Mouse (Mus musculus): ENCODE results near the gene Morf4l2. TPM values are rescaled to one million over a fixed set of nuclear protein-coding genes. Genes with fewer than 3 reads are reported as not detected.
"Not testable (repeated sequence)": the region's sequence is repeated elsewhere in the genome, so short reads cannot be mapped to it uniquely, and the experiment has no call there.

Morf4l2 gene
- polyA plus RNA-seq, 1 experiment from 2014 or later: 227 TPM

DNA sequence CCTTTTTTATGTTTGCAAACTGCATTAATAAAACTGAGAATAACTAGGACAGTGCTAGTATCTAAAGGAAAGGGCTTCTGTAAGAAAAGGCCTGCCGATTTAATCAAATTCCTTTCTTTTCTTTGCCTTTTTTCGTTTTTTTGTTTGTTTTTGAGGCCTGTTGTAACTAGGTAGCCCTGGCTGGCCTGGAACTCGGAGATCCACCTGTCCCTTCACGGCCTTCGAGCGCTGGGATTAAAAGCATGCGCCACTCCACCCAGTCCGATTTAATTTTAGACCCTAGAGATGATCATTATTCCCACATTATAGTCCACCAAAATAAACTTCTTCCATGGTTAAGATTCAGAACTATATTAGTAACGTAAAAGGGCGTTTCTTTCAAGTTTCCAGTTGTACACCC is 1.2 kb downstream of the Morf4l2 start:
- no peak for ATAC-seq (ENCODE audit: low read depth)
- Histone ChIP-seq H3K9ac (peak overlapping the region; percentile 69), H3K4me3 (replicated peaks) (peak overlapping the region; percentile 64), H3K4me2 (peak overlapping the region; percentile 73), H3K27me3 (no peaks in the 10 kb centered on the region), H3K9me3 (replicated peaks) (no peaks in the 10 kb centered on the region), H3K4me1 (replicated peaks) (peaks cover 8% of the 10 kb centered on the region), H3K27ac (peak overlapping the region; percentile 81), H3K36me3 (0 out of 2 replicates have a peak, but pooled peaks cover 5% of the 10 kb centered on the region)
- 14% methylated on average over 10 of the region's 10 CpGs for WGBS (ENCODE audit: insufficient replicate concordance)
- no peak for DNase-seq

DNA sequence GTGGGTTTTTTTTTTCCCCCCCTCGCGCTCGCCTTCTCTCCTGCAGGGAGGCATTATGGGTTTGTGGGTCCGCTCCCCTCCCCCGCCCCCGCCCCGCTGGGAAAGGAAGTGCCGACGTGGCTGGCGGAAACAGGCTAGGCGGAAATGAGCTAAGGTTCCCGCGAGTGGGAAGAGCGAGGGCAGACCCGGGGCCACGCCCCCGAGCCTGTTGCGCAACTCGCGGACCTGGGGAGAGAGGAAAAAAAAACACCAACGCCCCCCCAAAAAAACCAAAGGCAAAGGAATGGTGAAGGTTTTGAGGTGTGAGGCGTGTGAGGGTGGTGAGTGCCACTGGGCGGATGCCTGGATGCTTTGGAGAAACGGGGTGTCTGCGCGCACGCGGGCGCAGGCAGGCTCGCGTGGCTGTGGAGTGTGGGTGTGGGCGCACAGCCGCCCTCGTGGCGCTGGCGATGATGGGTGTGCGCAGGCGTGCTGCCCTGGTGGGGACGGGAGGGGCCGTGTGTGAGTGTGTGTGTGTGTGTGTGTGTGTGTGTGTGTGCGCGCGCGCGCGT is 1.8 kb downstream of the Morf4l2 start:
- peaks cover 8% of the 10 kb centered on the region for H3K4me1 ChIP-seq (replicated peaks)
- H3K4me2 ChIP-seq: peak overlapping the region; percentile 73
- peak overlapping the region; percentile 64 for H3K4me3 ChIP-seq (replicated peaks)
- peak; percentile 63 for DNase-seq
- ATAC-seq (ENCODE audit: low read depth): peak; percentile 74
- WGBS (ENCODE audit: insufficient replicate concordance): 19% methylated on average over 45 of the region's 46 CpGs
- no peaks in the 10 kb centered on the region for H3K27me3 ChIP-seq
- H3K9ac ChIP-seq: peak overlapping the region; percentile 69
- peak overlapping the region; percentile 81 for H3K27ac ChIP-seq
- no peaks in the 10 kb centered on the region for H3K9me3 ChIP-seq (replicated peaks)
- 0 out of 2 replicates have a peak, but pooled peaks cover 5% of the 10 kb centered on the region for H3K36me3 ChIP-seq

DNA sequence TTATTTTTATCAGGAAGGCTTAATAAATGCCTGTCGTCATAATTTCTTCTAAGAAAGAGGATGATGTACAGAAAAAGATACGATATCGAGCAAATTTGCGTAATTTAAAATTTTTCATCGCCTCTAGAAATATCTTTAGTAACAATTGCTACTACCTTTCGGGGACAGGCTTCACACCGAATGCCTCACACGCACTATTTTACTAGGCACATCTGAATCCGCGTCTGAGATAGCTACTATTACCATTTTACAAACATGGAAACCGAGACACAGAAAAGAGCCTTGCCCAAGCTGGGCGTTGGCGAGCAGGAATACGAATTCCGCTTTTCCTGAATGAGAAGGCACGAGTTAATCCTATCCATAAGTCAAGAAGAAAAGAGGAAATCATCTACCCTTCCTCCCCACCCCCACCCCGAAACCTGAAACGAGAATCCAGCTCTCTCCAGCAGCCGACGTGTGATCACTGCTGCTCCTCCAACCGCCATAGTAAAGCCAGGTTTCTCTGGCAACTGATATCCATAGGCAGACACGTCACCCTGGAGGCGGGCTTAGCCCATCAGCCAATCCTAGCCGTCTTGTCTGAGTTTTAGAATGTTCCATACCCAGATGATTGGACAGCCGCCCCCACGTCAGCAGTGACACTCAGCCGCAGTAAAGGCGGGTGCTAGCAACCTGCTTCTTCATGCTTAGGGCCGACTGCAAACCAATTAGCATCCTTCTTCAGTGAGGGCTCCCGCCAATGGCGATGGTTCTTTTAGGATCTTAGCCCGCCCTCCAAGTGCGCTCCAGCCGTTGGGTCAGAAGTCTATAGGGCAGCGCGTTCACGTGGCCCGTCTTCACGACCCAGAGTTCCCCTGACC is 2.5 kb downstream of the Morf4l2 start:
- H3K36me3 ChIP-seq: peaks cover 6% of the 10 kb centered on the region; the same call in 1 of the 2 replicates
- H3K27ac ChIP-seq: peak overlapping the region; percentile 81
- ATAC-seq (ENCODE audit: low read depth): peak; percentile 96
- H3K4me3 ChIP-seq (replicated peaks): peak overlapping the region; percentile 66
- 14% methylated on average over 39 of the region's 39 CpGs for WGBS (ENCODE audit: insufficient replicate concordance)
- peaks cover 8% of the 10 kb centered on the region for H3K4me1 ChIP-seq (replicated peaks)
- peak; percentile 90 for DNase-seq
- peak overlapping the region; percentile 75 for H3K9ac ChIP-seq
- H3K27me3 ChIP-seq: no peaks in the 10 kb centered on the region
- peak overlapping the region; percentile 73 for H3K4me2 ChIP-seq
- H3K9me3 ChIP-seq (replicated peaks): no peaks in the 10 kb centered on the region

DNA sequence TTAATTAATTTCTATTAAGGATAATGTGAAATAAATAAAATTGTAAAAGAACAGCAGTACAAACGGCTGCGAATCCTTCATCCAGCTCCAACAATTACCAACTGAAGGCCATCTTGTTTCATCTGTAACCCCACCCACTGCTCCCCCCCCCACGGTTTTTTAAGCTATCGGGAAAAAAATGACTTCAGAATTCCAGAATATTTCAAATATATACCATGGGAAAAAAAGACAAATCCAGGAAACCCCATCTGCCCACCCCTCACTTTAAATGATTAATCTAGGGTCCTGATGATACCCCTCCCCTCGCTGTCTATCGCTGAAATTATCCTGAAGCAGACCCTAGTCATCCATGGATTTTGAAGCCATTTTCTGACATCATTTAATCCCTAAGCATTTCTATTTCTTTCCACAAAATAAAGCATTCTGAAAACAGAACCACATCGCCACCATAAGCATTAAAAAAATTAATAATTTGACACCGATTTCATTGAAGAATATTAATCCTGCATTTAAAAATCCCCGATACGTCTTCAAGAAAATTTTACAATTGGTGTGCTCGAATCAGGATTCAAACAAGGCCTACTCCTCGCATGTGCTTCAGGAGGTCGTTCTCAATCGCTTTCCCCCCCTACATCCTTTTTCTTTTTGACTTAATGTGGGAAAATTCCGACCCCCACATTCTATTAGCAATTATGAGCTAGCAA is 3.3 kb downstream of the Morf4l2 start:
- peaks cover 10% of the 10 kb centered on the region; the same call in 1 of the 2 replicates for H3K36me3 ChIP-seq
- peaks cover 8% of the 10 kb centered on the region for H3K4me1 ChIP-seq (replicated peaks)
- H3K9me3 ChIP-seq (replicated peaks): no peaks in the 10 kb centered on the region
- peak overlapping the region; percentile 76 for H3K27ac ChIP-seq
- H3K4me2 ChIP-seq: peak overlapping the region; percentile 64
- 18% methylated on average over 15 of the region's 15 CpGs for WGBS (ENCODE audit: insufficient replicate concordance)
- peak overlapping the region; percentile 75 for H3K9ac ChIP-seq
- ATAC-seq (ENCODE audit: low read depth) (no peak), DNase-seq (no peak)
- H3K27me3 ChIP-seq: no peaks in the 10 kb centered on the region
- H3K4me3 ChIP-seq (replicated peaks): peak overlapping the region; percentile 66

DNA sequence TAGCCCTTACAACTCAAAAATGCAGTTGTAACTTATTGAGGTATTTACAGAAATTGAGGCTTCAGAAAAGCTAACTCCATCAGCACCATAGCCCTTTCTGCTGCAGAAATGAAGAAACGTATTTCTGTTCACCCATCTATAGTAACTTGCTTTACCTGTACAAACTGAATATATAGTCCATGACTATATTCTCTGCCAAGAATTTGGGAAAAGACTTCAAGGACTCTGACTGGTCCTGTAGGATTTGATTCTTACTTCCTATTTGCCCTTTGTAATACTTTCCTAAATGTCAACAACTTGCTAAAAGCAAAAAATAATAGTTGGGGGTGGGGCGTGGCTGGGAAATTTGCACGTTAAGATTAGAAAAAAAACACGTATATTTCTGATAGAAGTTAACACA is 11.5 kb downstream of the Morf4l2 start:
- WGBS (ENCODE audit: insufficient replicate concordance): 67% methylated on average over 4 of the region's 4 CpGs
- Histone ChIP-seq H3K27me3 (no peaks in the 10 kb centered on the region), H3K9ac (no peak overlapping the region), H3K4me3 (replicated peaks) (no peak overlapping the region), H3K4me1 (replicated peaks) (no peaks in the 10 kb centered on the region), H3K4me2 (no peak overlapping the region), H3K36me3 (peaks cover 19% of the 10 kb centered on the region), H3K9me3 (replicated peaks) (no peaks in the 10 kb centered on the region), H3K27ac (no peak overlapping the region)
- DNase-seq: no peak
- ATAC-seq (ENCODE audit: low read depth): no peak

DNA sequence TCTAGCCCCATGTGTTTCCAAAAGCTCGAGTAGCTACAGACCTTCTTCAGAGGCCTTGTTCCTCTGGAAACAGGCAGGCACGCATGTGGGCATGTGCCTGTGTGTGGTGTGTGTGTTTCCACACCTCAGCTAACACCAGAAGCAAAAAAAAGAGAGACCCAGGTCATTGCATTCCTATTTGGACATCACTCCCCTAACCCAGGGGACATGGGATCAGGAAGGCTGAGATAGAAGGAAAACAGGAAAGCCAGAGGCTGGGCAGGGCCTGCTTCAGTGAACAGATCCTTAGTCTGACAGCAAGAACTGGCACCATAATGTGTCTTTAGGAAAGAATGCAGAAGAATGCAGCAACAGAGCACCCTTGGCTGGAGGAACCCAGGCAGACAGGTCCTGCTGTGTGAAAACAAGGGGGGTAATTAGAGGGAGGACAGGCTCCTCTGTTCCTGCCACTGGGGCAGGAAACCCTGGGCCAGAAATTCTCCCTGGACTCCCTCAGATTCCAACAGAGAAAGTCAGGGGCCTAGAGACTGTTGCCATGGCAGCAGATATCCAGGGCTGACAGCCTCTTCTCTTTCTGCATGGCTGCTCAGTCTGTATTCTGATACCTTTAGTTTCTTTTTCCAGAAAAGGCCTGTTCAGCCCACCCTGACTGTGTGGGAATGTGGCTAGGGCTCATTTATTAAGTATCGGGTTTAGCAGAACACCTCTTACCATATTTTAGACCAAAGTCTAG is 28.6 kb downstream of the Morf4l2 start:
- H3K27me3 ChIP-seq; H3K4me3 ChIP-seq (replicated peaks): not testable (repeated sequence)
- 56% methylated on average over 3 of the region's 3 CpGs for WGBS (ENCODE audit: insufficient replicate concordance)

DNA sequence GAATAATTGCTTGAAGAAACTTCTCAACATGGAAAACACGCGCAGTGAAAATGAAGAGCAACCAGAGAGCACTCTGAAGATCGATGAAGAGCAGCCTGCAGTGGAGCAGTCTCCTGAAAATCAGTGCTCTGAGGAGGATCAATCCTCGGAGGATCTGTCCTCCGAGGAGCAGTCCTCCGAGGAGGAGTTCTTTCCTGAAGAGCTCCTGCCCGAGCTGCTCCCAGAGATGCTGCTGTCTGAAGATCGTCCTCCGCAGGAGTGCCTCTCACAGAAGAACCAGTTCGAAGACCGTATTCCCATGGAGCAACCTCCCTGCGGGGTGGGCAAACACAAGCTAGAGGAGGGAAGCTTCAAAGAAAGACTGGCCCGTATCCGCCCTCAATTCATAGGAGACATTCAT is 34.7 kb downstream of the Morf4l2 start:
- Histone ChIP-seq H3K36me3 (no peaks in the 10 kb centered on the region), H3K4me2 (peak overlapping the region; percentile 58), H3K4me3 (replicated peaks) (peak overlapping the region; percentile 52), H3K9ac (no peak overlapping the region), H3K9me3 (replicated peaks) (no peaks in the 10 kb centered on the region), H3K27me3 (0 out of 2 replicates have a peak, but pooled peaks cover 8% of the 10 kb centered on the region), H3K27ac (no peak overlapping the region), H3K4me1 (replicated peaks) (no peaks in the 10 kb centered on the region)
- 28% methylated on average over 14 of the region's 14 CpGs for WGBS (ENCODE audit: insufficient replicate concordance)
- no peak for DNase-seq
- ATAC-seq (ENCODE audit: low read depth): no peak

More for the DNA sequence above, 28.6 kb downstream of the Morf4l2 start:
- DNase-seq; H3K4me2 ChIP-seq; H3K9me3 ChIP-seq (replicated peaks); ATAC-seq (ENCODE audit: low read depth); H3K9ac ChIP-seq; H3K36me3 ChIP-seq; H3K27ac ChIP-seq; H3K4me1 ChIP-seq (replicated peaks): not testable (repeated sequence)

DNA sequence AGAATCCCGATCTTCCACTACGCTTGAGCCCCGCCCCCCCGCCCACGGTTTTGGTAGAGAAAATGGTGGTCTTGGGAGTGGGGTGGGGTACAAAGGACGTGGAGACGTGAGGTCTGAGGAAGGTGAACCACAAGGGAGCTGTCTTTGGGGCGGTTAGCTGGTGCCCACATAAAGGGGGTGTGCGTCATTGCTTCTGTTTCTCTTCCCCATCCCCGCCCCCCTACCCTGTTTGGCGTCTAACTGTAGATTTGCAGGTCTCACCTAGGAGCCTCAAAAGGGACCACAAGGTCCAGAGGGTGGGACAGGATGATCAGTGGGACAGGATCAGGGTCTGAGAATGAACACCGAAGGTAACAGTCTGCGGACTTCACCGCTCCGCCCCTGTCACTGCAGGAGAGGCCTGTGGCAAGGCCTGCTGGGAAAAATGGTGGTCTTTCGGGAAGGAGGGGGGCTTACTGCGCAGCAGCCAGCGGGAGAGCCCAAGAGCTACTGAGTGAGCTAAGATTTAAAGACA is 35.3 kb downstream of the Morf4l2 start:
- H3K4me2 ChIP-seq: peak overlapping the region; percentile 58
- no peak overlapping the region for H3K27ac ChIP-seq
- H3K4me3 ChIP-seq (replicated peaks): peak overlapping the region; percentile 52
- no peaks in the 10 kb centered on the region for H3K4me1 ChIP-seq (replicated peaks)
- H3K27me3 ChIP-seq: 0 out of 2 replicates have a peak, but pooled peaks cover 8% of the 10 kb centered on the region
- no peaks in the 10 kb centered on the region for H3K9me3 ChIP-seq (replicated peaks)
- DNase-seq: peak; percentile 0
- ATAC-seq (ENCODE audit: low read depth): 0 out of 2 replicates have a peak, but pooled peaks have one; percentile 29
- peak overlapping the region; percentile 22; the same call in 1 of the 2 replicates for H3K9ac ChIP-seq
- 10% methylated on average over 18 of the region's 18 CpGs for WGBS (ENCODE audit: insufficient replicate concordance)
- H3K36me3 ChIP-seq: no peaks in the 10 kb centered on the region

DNA sequence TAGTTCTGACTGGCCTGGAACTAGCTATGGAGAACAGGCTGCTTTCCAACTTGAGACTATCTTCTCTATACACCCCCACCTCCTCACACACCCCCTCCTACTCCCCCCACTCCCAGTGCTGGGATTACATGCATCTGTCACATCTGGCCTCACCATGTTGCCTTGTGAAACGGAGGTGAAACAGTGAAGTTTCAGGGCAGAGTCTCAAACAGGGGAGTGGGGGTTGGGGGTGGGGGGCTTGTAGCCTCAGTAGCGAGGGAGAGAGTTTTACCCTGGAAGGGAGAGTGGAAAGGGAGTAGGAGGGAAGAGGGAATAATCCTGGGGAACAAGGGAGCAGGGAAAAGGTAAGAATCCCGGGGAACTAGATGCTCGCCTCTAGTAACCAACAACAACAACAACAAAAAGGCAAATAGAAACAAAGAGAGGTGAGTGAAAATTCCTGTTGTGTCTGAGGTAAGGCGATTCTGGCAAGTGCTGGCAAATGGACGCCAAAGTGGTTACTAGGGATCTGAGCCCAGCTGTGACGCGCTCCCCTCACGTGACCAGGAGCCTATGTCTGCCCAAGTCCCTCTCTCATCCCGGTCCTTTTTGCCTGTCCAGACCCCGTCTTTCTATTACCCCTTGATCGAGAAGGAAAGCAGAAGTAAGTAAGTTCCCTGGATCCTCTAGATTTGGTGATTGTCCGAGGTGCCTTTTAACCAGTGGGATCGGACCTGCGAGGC is 35.9 kb downstream of the Morf4l2 start, which contains the start of gene Tceal1:
Gene Tceal1, plus strand, starts transcription at position 537 of the 722 bp plus-strand sequence.
- Histone ChIP-seq H3K9ac (peak within 1 kb of the TSS; percentile 22; the same call in 1 of the 2 replicates), H3K4me3 (replicated peaks) (peak within 1 kb of the TSS; percentile 52), H3K9me3 (replicated peaks) (no peaks in the 10 kb centered on the region), H3K4me2 (peak within 1 kb of the TSS; percentile 58), H3K27ac (no peak within 1 kb of the TSS), H3K36me3 (no peaks in the 10 kb centered on the region), H3K4me1 (replicated peaks) (no peaks in the 10 kb centered on the region), H3K27me3 (0 out of 2 replicates have a peak, but pooled peaks cover 8% of the 10 kb centered on the region)
- DNase-seq: no peak
- ATAC-seq (ENCODE audit: low read depth): 0 out of 2 replicates have a peak, but pooled peaks have one; percentile 41
- 18% methylated on average over 14 of the region's 15 CpGs for WGBS (ENCODE audit: insufficient replicate concordance)

DNA sequence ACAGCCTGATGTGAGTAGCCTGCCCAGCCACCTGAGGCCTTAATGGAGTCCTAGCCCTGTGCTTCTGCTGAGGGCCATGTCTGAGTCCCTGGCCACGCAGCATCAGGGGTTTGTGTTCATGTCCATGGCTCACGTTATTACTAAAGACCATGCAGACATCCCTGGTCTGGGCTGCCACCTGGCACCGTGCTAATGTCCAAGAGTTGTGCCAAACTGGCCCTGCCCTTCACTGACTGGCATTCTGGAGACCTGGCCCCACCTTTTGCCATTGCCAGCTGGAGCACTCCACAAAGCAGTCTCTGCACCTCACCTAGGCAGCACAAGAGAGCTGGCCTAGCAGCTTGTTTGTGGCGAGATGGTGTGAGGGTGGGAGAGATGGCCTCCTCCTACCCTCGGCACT is 50.3 kb downstream of the Morf4l2 start:
- Histone ChIP-seq H3K4me1 (replicated peaks) (no peaks in the 10 kb centered on the region), H3K27me3 (no peaks in the 10 kb centered on the region), H3K27ac (no peak overlapping the region), H3K4me3 (replicated peaks) (no peak overlapping the region), H3K9ac (no peak overlapping the region), H3K9me3 (replicated peaks) (no peaks in the 10 kb centered on the region), H3K36me3 (no peaks in the 10 kb centered on the region), H3K4me2 (no peak overlapping the region)
- ATAC-seq (ENCODE audit: low read depth) (no peak), DNase-seq (no peak)
- 69% methylated on average over 5 of the region's 5 CpGs for WGBS (ENCODE audit: insufficient replicate concordance)

Data from liver, embryonic 13.5 days (tissue).